Mouse (Mus musculus) CD4-positive, CD25-positive, alpha-beta regulatory T cell, adult 9 weeks (primary cell): Measurements from ENCODE around the gene Gm5168. TPM values are rescaled to one million over a fixed set of nuclear protein-coding genes. Genes with fewer than 3 reads are reported as not detected.

Experiments used
- polyA plus RNA-seq: library from polyadenylated mRNA; unstranded; fragments of 100-300 nt; shearing (Covaris generic); gene quantifications from one replicate; pipeline ENCODE4 v1.2.1, GENCODE M21; 2017

Gene Gm5168
- not detected for polyA plus RNA-seq

DNA sequence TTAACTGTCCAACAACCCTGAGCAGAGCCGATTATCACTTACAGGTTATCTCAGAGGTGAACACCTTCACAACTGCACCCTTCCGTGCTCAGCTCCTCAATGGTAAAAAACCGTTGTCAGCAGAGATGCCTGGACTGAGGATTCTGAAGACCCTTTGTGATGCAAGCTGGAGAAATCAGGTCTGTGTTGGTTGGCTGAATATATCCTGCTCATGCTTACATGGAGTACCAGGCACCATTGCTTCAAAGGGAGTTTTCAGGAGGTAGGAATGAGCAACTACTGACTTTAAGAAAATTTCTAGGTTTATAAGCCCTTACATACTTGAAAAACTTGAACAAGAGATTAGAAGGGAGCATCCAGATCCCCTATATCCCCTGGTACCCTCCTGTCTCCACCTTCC is at the start of gene Gm5168:
TSS of gene Gm5168 (minus strand) at position 101 of the 400 bp plus-strand sequence.

Other genes starting within 250 kb of the Gm5168 start
- not detected for gene Gm2012, start 180.3 kb upstream of the Gm5168 start, polyA plus RNA-seq